Mouse (Mus musculus) ovary, postnatal 36 days (tissue): ENCODE results near the gene Olfr824.
"Not testable (repeated sequence)": the region's sequence is repeated elsewhere in the genome, so short reads cannot be mapped to it uniquely, and the experiment has no call there.

Experiments used
- DNase-seq: peaks from one replicate; pipeline ENCODE4 v3.0.0; 2022; ENCODE audit warnings: low spot score, mixed read lengths

Gene Olfr824

DNA sequence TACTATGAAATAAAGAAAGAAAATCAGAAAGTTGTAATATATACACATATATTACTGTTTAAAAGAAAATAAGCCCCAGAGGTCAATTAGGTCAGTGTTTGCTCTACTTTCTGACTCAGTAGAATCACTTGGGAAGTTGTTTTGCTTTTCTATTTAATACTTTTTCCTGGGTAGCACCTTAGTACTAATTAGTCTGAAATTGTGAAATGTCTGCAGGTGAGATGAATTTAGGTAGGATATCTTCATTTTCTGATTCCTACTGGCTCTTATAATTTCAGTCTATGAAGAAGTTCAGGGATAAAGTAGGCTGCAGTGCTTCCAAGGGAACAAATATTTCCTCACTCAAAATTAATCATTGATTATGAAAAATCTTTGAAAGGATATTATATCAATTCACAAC lies at the start of gene Olfr824:
Gene Olfr824, minus strand, starts transcription at position 101 of the 400 bp plus-strand sequence.
- DNase-seq: not testable (repeated sequence)

DNA sequence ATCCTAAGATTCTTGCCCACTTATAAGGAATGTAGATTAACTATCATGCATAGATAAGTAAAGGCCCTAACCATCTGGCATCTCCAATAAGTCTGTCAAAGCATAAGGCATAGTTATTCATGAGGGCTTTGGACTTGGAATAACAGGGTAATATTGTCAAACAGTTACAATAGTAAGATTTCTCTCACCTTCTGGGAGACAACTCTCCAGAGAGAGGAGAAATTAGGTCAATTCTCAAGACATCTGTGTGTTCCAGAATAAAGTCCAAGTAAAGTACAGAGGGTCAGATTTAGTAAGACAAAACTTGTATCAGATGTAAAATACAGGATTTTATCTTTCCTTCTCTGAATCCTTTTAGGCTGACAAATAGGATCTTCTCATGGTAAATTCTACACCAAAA lies 36.9 kb upstream of the Olfr824 start, which contains the start of gene Olfr825:
Gene Olfr825, minus strand, starts transcription at position 101 of the 400 bp plus-strand sequence.
- no peak for DNase-seq

DNA sequence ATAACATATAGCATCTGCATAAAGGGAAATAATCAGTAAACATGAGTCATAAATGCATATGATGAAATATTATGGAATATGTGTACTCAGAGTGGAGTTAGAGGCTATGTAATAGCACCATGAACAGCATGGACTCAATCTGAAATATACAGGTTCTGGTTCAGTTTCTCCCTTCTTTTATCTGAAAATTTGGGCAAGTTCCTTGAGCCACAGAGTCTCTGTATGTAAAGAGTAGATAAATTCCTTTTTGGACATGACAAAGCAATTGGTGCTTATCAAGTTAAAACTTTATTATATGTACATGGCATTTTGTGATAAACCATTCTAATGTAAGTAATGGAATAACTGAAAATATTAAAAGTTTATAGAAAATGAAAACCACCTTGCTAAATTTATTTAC lies 35.4 kb upstream of the Olfr824 start:
- DNase-seq: no peak

- DNase-seq: no peak
Measured at GRCm38 (mm10) chr10:130144121-130144520, 14.3 kb upstream of the Olfr824 start.

DNA sequence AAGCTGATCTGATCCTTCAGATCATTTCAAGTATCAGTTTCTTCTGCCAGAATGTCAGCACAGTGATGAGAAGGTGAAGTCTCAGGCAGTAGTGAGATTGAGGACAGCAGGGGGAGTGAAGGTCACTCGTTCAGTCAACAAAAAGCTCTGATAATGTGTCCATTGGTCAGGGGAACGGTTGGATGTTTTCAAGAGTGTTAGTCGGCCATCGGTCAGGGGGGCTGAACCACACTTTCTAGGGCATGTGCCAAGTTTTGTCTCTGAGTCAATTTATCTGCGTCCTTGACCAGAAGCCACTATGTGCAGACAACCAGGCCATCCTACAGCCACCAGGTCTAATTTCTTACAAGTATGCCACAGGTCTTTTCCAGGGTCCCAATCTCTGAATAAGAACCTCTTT lies 12.7 kb upstream of the Olfr824 start:
- peak; percentile 23 for DNase-seq

GRCm38 (mm10) chr10:130134811-130135210 lies 5.0 kb upstream of the Olfr824 start:
- DNase-seq: no peak

GRCm38 (mm10) chr10:130116045-130116444 lies 13.8 kb downstream of the Olfr824 start:
- DNase-seq: not testable (repeated sequence)

DNA sequence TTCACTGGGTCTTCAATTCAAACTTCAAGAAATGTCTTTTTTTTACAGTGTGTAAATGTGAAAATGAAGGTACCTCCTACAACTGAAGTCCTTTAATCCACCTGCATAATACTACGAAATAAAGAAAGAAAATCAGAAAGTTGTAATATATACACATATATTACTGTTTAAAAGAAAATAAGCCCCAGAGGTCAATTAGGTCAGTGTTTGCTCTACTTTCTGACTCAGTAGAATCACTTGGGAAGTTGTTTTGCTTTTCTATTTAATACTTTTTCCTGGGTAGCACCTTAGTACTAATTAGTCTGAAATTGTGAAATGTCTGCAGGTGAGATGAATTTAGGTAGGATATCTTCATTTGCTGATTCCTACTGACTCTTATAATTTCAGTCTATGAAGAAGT lies 14.5 kb downstream of the Olfr824 start, which contains the start of gene Olfr823:
Gene Olfr823, minus strand, starts transcription at position 101 of the 400 bp plus-strand sequence.
- not testable (repeated sequence) for DNase-seq

DNA sequence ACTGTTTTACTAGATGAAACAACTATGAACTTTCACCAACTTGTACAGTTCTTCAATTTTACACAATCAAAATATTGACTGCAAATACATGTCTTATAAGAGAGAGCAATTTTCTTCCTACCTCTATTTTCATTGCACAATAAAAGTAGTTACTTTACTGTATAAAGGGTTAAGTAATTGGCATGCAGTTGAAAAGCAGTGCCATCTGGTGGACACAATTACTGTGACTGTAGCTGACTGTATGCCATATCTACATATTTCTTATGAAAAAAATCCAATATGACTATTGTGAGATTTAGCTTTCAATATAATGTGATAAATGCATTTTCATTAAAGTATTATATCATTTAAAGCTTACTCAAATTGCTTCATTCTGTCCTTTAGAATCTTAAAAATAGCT lies 33.7 kb downstream of the Olfr824 start:
- no peak for DNase-seq

- DNase-seq: peak; percentile 32
Measured at GRCm38 (mm10) chr10:130092838-130093440, 36.9 kb downstream of the Olfr824 start.
